Mouse (Mus musculus) ES-CJ7 (cell line): ENCODE results near the gene Slc16a11.

Experiments used
- DNase-seq: peaks from one replicate; pipeline ENCODE4 v3.0.0; 2011; ENCODE audit warnings: low read depth, low spot score

Gene Slc16a11

DNA sequence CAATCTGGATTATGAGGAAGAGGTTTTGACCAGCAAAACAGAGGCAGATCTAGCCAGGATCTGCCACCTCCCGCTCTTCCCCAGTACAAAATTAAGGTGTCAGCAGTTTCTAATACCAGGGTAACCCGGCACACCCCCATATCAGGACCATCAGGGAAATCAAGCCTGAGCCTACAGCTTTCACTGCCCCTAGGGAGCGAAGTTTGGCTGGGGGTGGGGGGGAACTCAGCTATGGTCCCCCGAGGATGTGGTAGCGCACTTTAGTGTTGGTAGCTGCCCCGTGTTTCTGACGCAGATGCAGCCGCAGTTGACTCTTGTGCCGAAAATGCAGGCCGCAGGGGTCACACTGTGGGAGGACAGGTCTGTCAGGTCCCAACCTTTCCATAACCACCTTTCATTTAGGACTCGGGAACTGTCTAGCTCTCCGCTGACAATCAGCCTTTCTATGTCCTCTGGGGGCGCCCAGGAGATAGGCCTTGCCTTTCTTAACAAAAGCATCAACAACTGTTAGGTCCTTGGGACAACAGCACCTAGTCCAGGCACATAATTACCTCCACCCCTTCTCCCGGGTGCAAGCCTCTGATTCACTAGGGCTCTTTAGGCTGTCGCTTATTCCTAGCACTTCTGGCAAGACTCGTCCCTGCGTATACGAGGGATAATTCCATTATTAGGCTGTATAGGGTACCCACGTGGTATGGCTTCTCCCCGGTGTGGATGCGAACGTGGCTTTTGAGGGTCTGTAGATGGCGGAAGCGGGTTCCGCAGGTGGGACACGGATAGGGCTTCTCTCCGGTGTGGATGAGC is 13.4 kb downstream of the Slc16a11 start:
- peak; percentile 53 for DNase-seq

DNA sequence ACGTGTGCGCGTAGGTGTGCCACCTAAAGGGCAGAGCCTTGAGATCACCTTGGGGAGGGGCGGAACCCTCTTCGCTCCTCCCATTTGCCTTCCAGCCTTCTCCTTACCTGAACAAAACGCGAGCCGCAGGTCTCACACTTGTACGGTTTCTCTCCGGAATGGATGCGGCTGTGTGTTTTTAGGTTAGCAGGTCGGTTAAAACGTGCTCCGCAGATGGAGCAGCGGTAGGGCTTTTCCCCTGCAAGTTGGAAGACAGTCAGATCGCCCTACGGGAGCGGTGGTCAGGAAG is 14.0 kb downstream of the Slc16a11 start:
- peak; percentile 71 for DNase-seq

DNA sequence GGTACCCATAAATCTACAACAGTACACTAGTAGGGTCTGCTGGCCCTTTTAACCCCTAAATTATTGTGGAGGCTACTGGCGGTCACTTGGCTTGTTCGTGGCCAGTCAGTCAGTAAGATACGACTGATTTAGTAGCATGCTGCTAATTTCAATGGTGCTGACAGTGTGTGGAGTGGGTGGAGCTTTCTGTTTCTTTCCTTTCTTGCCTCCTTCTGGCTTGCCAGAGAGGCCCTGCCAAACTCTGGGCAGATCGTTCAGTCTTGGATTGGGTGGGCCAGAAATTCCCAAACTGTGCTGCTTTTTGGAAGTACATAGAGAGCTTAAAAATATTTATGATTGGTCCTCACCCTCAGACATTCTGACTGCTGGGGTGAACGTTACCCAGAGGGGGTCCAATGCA is 14.6 kb downstream of the Slc16a11 start:
- DNase-seq: no peak

DNA sequence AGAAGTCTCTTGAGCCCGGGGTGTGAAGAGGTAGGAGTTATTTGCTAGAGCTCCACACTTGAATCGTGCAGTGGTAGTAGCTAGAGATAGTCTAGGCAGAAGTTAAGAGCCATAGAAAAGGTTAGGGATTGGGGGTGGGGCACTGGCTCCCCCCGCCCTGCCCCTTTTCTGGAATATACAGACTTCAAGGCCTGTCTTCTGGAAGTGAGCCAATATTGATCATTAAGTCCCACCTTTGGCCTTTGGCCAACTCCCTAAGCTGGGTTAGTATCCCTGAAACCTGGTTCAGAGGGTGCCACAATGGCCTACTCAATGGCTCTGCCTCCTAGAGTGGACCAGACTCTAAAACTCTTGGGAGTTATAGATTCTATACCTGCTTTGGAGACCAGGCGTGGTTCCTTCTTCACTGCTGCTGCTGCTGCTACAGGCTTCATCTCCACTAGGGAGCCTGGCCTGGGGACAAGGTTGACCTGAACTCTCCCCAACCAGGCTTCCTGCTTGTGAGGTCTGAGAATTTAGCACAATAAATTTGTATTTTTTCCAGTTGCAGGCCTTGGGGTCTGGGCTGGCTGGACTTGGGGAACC is 15.2 kb downstream of the Slc16a11 start:
- DNase-seq: no peak

DNA sequence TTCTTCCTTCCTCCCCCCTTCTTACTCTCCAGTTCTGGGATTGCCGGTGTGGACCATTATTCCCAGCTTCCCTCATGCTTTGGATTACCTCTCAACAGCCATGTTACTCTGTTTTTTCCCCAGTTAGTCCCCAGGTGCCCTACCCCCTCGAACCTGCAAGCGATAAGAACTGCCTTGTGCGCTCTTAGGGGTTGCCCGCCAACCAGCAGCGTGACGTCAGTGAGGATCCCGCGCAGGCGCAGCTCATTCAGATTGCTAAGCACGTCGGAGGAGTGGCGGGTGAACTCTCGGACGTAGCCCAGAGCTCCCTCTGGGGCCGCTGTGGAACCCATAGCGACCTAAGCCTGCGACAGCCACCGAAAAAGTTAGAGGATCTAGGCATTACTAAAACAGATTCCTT is 16.3 kb downstream of the Slc16a11 start:
- peak; percentile 97 for DNase-seq

DNA sequence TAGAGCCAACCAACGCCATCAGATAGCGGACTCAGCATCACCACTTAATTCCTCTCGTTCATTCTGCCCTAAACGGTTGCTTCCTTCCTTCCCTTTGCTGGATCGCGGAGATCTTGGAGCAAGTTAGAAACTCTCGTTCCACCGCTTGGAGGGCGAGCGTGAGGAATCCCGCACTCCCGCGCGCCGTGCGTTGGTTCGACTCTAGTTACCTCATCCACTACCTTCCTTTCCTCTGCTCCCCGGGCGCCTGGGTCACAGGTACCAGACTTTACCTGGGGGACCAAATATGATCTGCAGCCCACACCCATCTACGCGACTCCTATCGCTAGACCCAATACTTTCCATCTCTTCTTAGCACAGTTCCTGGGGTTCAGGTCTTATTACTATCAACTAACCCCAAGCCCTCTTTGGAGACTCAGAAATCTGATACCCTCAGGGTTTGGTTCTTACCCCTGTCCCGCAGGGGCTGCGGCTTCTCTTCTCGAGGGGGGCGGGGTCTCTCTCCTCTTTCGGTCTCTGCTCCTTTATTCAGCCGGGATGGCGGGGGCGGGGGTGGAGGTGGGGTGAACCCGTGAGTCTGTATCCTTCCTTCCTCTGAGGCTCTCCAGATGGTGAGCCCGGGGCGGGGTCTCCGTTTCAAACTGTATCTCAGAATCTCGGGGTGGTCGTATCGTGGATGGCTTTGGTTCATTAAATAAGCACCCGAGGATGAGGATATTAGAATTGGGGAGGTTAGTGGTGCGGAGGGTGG is 16.9 kb downstream of the Slc16a11 start, which contains the start of gene Bcl6b:
Gene Bcl6b (minus strand): TSS at position 539 of the 751 bp plus-strand sequence.
- DNase-seq: peak; percentile 46

DNA sequence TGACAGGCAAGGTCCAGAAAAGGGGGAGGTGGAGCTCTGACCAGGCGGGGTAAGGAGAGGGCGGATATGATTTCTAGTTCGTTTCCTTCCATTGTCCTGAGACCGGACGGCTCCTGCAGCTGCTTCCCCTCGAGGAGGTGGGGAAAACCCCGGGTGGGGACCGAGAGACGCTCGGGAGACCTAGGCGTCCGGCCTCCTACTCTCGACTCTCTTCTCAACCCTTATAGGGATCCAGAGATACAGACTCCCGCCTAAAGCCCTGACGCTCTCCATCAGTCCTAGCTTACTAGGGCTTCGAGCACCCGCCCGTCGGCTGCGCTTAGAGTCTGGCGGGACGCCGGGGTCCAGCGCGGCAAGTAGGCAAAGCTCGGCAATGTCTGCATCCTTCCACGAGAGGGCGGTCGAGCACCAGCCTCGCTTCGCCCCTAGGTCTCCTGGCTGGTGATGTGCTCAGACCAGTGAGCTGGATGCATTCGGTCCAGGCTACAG is 17.7 kb downstream of the Slc16a11 start:
- DNase-seq: peak; percentile 88

DNA sequence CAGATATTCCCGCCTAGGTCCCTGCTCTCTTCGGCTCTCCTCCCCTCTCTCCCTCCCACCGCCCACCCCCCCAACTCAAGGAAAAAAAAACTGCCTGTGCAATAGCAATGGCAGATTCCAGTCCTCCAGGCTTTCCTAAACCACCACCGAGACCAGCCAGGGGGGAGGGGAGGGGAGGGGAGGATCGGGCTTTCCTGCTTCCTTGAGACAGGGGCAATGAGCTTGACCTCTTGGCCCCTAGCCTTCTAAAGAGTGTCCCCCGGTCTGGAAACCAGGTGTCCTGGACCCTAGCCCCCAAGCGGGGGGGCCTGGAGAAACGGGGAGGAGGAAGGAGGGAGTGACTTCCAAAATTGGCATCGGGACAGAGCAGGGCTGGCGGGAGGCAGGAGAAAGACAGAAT is 20.0 kb downstream of the Slc16a11 start:
- DNase-seq: peak; percentile 77

DNA sequence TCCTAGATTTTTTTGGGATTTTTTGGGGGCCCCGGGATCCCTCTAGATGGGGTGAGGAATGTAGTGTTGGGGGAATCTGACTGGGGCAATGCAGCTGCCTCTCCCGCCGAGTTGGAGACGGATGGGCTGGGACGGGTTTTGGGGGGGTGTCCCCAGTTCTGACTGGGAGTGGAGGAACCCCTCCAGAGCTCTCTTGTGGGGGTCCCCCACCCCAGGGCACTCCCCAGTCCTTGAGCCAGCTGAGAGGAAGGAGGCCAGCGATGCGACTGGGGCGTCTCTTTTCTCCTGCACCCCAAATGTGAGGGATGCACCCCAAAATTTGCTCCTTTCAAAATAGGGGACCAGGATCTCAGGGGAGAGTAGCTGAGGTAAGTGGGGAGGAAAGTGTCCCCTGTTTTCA is 20.5 kb downstream of the Slc16a11 start:
- no peak for DNase-seq

DNA sequence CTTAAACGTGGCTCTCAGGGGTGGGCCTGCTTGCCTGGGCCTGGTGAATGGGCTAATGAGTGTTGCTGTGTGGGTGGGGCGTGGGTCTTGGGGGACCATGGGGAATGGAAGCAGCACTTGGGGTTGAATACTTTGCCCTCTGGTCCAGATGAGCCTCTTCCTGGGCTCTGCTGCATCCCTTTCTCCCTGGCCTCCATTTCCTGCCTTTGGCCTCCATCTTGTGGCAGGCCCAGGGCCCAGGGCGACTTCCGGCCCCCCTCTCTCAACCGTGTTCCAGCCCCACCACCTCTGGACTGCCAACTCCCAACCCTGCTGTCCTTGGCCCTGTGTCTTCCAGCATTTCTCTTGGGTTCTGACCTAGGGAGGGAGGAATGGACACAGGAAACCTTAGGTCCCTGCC is 21.5 kb downstream of the Slc16a11 start:
- DNase-seq: no peak

DNA sequence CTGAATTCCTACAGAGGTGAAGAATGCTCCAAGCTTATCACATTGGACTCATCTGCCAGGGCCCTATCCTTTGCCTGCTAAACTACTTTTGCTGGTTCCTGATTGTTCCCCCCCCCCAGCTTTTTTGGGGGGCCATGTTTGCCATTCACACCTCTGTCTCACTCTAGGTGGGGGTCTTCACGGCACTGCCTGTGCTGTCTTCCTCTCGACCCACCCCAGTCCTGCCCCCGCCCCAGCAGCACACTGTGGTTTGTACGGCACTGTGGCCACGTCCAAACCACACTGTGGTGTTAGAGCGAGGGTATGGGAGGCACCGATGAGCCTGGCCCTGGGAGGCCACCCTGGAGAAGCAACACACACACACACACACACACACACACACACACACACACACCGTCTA is 21.9 kb downstream of the Slc16a11 start:
- no peak for DNase-seq

DNA sequence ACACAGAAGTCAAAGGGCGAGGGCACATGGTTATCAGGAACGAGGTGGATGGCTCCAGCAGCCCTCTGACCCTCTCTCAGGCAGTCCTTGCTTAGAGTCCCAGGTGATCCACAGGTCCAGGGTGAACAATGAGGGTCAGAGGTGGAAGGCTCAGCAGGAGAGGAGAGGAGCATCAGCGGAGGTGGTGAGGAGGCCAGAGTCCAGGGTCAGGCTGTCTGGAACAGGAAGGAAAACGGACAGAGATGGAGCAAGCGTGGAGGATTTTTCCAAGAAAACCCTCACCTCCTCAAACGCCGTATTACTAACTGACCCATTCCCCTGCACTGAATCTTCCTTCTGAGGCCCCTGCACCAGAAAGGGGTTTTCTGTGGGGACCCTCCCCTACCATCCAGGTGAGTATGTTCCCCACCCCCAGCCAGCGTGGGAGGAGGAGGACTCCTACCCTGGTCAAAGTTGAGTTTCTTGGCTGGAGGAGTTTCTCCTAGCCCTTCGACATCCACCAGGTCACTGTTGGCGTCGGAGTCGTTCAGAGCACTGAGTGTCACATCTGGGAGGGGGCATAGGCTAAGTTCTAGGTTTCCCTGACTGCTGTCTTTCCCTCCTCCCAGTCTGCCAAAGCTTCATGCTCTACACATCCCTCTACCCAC is 22.8 kb downstream of the Slc16a11 start:
- no peak for DNase-seq

DNA sequence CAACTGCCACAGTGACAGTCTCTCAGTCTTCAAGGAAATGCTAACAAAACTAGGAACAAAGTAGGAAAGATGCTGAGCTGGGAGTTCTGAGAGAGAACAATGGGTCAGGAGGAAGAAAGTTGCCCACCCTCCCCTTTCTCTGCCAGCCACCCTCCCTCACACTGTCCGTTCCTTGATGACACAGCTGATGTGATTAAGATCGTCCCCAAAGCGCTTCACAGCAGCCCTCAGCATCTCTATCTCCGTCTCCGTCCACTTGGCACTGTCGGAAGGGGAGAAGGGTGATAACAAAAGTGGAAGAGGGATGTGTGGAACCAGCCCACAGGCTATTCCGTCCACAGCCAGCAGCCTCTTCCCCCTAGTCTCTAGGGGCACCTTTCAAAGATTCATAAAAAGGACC is 24.2 kb downstream of the Slc16a11 start:
- DNase-seq: no peak

DNA sequence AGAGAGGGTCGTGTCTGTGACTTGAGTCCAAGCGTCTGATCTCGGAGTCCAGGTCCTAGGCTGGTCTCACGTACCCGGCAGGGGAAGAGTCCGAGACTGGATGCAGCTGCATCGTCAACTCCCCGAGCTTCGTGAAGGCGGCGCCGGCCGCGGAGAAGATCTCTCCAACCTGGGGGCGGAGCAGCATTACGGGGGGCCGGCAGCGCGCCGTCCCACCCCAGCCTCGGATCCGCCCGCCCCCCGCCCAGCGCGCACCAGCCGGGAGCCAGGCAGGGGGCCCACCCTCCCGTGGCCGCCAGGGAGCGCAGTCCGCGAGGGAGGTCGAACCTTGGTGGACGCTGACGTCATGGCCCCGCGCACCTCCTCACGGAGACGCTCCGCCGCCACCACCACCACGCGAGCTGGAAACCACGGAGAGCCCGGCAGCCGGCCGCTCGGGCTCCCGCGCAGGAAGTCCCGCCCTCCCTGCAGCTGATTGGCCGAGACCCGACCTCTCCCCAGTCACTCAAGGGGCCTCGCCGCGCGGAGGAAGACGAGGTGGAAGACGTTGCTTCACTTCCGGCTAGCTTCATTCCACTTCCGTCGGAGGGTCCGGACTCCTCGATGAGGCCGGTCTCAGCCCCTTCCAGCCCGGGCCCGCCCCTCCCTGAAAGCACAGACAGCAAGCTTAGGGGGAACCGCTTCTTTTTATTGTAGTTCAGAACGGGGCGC is 25.1 kb downstream of the Slc16a11 start, which contains the start of gene 0610010K14Rik:
Gene 0610010K14Rik (minus strand): TSS at position 458 of the 711 bp plus-strand sequence.
- peak; percentile 97 for DNase-seq

DNA sequence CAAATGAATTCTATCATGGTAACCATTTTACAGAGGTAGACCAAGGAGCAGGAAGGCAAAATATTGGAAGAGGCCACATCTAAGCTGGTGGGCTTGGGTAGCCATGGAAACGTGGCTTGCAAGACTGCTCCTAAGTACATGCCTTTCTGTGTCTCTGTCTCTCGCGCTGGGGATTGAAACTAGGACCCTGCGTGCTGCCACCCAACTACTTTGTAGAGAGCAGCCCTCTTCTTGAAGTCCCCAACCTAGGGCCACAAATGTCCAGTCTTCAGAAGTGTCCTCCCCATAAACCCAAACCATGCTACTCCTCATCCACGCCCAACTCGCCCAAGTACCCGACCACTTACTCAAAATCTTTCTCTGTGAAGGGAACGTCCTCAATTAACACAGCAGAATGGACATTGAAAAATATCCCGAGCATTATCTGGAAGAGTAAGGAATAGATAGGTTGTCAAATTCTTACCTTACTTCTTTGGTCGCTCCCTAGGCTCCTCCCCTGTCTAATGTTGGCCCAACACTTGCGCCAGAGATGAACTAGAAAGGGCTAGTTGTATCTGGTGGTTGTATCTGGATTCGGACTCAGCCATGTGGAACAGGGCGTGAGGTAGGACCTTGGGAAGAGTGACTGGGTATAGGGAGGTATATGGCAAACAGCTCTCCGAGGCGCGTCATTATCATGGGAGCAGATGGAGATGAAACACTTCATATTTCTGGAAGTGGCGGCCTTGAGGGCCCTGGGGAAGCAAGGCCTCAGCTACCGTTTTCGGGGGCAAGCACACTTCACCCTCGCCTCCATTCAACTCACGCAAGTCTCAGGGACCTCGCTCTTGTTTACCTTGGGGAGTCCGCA is 26.3 kb downstream of the Slc16a11 start:
- DNase-seq: no peak

DNA sequence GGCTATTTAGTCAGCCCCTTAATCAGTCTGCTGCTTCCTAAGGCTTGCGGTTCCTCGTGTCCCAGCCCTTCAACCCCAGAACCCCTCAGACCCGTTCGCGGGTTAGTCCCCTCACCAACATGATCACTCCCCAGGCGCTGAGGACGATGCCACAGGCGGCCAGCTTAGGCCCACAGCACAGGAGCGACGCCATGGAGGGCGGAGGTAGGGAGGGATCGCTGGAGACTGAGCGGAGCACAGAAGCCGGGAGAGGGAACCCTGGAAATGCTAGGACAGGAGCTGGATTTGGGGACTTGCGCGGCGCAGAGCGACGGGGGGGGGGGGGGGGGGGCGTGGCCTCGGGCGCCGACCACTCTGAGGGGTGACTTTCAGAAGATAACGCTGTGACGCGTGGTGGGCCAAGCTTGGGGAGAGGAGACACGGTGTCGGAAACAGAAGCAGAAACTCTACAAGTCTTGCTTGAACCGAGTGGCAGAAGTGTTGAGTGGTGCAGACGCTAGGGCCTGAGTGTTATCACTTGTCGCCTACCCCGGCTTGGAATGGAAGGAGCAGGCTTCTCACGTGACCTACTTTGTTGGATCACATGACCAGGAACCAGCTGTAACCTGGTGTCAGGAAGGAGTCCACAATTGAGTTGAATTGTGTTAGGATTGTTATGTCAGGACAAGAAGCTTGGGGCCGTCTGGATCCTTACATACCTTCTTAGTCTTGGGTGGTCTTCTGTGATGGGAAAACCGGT is 27.2 kb downstream of the Slc16a11 start, which contains the start of the genes Gm21988 and Rnasek:
Gene Gm21988 (minus strand): TSS at position 290 of the 739 bp plus-strand sequence.
Gene Rnasek (minus strand): TSS at position 302 of the 739 bp plus-strand sequence.
- DNase-seq: peak; percentile 90

DNA sequence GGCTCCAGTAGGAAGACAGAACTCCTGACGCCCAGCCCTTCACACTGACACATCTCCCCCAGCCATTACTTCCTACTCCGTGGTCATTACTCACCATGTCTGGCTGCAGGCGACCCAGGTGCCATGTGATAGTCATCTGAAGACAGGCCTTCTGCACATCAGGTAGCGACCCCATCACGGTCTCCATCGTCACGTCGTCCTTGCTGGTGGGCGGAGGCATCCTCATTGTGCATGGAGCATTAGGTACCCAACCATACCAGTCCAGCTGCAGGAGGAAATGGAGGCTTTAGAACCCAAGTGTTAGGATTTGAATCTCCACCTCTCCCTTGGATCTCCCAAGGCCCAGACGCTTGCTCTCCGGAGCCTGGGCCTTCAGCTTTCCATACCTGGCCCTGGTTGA is 30.0 kb downstream of the Slc16a11 start:
- DNase-seq: no peak

DNA sequence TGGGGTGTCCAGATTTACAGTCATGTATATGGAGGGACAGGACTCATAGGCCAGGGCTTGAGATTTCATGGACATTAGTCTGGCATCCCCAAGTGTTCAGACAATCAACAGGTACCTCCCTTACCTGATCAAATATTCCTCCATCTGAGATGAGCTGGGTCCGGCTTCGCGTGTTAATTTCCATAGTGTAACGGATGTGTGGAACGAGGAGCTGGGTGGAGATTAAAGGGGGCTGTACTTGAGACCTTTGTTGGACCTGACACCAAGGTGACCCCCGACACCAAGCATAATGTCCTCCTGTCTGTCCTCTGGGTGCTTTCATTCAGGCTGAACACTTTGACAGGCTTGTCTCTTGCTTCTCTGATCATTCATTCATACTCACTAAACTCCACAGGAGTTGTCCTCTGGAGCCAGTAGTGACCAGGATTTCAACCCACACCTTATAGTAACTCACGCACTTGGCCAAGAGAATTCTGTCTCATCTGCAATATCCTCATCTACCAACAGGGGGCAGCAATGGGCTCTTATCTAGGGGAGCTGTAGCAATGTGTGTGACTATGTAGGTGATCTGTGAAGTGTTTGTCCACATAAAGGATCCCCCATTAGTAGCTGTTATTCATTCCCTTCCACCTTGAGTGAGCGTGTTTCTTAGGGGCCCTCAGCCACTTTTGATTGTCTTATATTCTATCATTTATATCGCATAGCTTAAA is 34.7 kb downstream of the Slc16a11 start:
- peak; percentile 79 for DNase-seq

DNA sequence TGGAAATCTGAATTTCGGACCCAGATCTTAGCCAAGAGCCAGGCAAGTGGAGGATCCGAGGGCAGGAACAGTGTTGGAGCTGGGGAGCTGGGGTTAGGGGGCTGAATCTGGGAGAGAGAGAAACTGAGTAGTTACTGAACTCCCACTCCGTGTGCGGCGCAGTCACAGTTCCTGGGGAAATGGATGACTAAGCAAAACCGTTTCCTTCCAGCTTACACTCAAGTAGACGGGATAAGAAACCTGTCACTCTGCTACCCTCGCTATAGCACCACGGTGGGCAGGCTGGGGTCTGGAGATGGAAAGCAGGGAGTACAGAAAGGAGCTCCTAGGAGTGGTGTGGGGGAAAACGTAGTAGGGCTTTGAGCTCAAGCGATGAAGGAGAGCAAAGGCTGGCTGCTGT is 37.6 kb downstream of the Slc16a11 start:
- no peak for DNase-seq
